Mouse (Mus musculus) stomach, embryonic 14.5 days (tissue): ENCODE measurements around the gene Nipsnap2. TPM values are rescaled to one million over a fixed set of nuclear protein-coding genes. Genes with fewer than 3 reads are reported as not detected.
"Not testable (repeated sequence)": the region's sequence is repeated elsewhere in the genome, so short reads cannot be mapped to it uniquely, and the experiment has no call there.

Experiments
- ATAC-seq: fragments of 200-750 bp; cut with Nextera tagmentation; 2 replicates; pipeline ENCODE4 v1.8.0; 2017; ENCODE audit warnings: low read depth, moderate TSS enrichment; ENCODE audit not compliant: insufficient number of reproducible peaks, insufficient read depth, low FRiP score
- H3K27ac ChIP-seq: fragments of 300-500 bp; sonication (generic); 2 replicates; pipeline ENCODE4 v1.5.1; 2014; ENCODE audit warnings: mild to moderate bottlenecking, low read length, moderate library complexity, mixed read lengths
- H3K27me3 ChIP-seq: fragments of 300-500 bp; sonication (generic); 2 replicates; pipeline ENCODE4 v1.6.1; 2014; ENCODE audit warnings: low read length, control low read depth, mixed read lengths; ENCODE audit not compliant: control insufficient read depth, insufficient read depth
- H3K36me3 ChIP-seq: fragments of 300-500 bp; sonication (generic); 2 replicates; pipeline ENCODE4 v1.6.1; 2014; ENCODE audit warnings: mild to moderate bottlenecking, control low read depth, low read length, moderate library complexity, mixed read lengths; ENCODE audit not compliant: control insufficient read depth, insufficient read depth
- H3K4me1 ChIP-seq: fragments of 300-500 bp; sonication (generic); 2 replicates; pipeline ENCODE4 v1.6.1; 2014; ENCODE audit warnings: low read length, control low read depth, mixed read lengths; ENCODE audit not compliant: control insufficient read depth, insufficient read depth
- H3K4me2 ChIP-seq: fragments of 300-500 bp; sonication (generic); replicated peaks from 2 replicates; pipeline ENCODE4 v1.6.1; 2014; ENCODE audit warnings: low read depth, low read length, control low read depth
- H3K4me3 ChIP-seq: fragments of 300-500 bp; sonication (generic); 2 replicates; pipeline ENCODE4 v1.5.1; 2014; ENCODE audit warnings: low read depth, low read length, control low read depth
- H3K9ac ChIP-seq: fragments of 300-500 bp; sonication (generic); replicated peaks from 2 replicates; pipeline ENCODE4 v1.6.1; 2014; ENCODE audit warnings: low read depth, mild to moderate bottlenecking, control low read depth, low read length, moderate library complexity, mixed read lengths
- H3K9me3 ChIP-seq: fragments of 300-500 bp; sonication (generic); 2 replicates; pipeline ENCODE4 v1.6.1; 2016; ENCODE audit warnings: low read depth, low read length, control low read depth; ENCODE audit not compliant: control insufficient read depth
- WGBS: fragments of 180-500 bp; shearing (Covaris S2); extraction: QIAGEN DNeasy Blood & Tissue Kit; methylation state at CpG from one replicate; pipeline ENCODE4 v1.1.7; 2014; 5-methylcytosine and 5-hydroxymethylcytosine counted together
- polyA plus RNA-seq: library from polyadenylated mRNA; unstranded; fragments of >200 nt; fragmentation: Nextera tagmentation; extraction: Ambion mirVana; gene quantifications from 2 replicates; pipeline ENCODE4 v1.2.1, GENCODE M21; 2014

The Nipsnap2 gene
- polyA plus RNA-seq, 1 experiment from 2014 or later, result 98.4 TPM

DNA sequence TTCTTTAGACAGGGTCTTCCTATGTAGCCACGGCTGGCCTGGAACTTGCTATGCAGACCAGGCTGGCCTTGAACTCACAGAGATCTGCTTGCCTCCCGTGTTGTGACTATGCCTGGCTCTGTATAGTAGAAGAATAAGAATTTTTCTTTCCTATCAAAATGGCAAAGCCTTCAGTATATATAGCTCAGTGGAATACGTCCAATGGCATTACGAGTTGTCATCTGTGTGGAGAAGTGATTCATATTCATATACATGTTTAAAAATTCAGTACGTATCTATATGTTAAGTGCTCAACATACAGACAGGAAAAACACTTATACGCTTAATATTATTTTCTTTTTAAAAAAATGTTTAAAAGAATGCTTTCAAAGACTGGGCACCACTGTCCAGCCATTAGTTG, 61.3 kb downstream of the Nipsnap2 start:
- peaks cover 24% of the 10 kb centered on the region for H3K36me3 ChIP-seq
- WGBS, result 69% methylated on average over 6 of the region's 6 CpGs
- H3K4me1 ChIP-seq, result peaks cover 6% of the 10 kb centered on the region
- H3K27me3 ChIP-seq, result no peaks in the 10 kb centered on the region
- H3K4me2 ChIP-seq, result peak overlapping the region; percentile 54
- H3K9ac ChIP-seq, result peak overlapping the region; percentile 60
- peak overlapping the region; percentile 98 for H3K27ac ChIP-seq
- H3K9me3 ChIP-seq, result no peaks in the 10 kb centered on the region
- peak overlapping the region; percentile 61 for H3K4me3 ChIP-seq
- no peak for ATAC-seq

DNA sequence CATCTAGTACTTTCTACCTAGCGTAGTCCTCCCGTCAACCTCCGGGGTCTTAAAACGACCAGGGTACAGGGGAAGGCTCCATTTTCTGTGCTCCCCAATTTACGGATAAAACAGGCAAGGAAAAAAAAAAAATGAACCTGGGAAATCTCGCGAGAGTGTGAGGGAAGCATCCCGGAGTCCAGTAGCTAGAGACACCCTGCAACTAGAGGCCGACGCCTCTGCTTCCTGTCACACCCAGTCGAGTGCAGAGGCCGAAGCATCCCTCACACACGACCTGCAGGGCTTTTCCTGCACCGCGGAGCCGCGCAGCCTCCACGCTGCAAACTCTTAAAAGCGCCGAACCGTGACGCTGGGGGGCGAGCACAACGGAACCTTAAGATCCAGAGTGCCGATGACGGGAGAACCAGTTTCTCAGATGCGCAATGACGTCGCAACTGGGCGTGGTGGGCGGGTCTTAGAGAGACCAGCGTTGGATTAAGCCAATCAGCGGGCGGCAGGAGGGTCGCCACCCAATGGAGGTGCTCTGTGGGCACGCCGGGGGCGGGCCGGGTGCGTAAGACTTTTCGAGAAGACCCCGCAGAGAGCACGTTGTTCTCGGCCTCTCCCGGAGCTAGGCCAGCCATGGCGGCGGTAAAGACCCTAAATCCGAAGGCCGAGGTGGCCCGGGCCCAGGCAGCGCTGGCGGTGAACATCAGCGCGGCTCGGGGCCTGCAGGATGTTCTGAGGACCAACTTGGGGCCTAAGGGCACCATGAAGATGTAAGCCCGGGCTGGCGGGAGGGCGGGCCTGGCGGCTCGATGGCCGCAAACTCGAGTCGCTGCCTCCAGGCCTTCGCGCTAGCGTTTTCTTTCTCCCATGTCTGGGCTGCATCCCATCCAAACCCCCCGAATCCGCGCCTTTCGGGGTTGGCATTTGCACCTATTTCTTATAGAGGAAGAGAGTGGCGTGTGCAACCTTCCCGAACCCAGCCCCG, 62.2 kb downstream of the Nipsnap2 start, which contains the start of gene Psph:
Gene Psph (minus strand): TSS at position 632 of the 973 bp plus-strand sequence.
- Histone ChIP-seq H3K4me1 (peaks cover 6% of the 10 kb centered on the region), H3K4me2 (peak within 1 kb of the TSS; percentile 63), H3K4me3 (peak within 1 kb of the TSS; percentile 61)

DNA sequence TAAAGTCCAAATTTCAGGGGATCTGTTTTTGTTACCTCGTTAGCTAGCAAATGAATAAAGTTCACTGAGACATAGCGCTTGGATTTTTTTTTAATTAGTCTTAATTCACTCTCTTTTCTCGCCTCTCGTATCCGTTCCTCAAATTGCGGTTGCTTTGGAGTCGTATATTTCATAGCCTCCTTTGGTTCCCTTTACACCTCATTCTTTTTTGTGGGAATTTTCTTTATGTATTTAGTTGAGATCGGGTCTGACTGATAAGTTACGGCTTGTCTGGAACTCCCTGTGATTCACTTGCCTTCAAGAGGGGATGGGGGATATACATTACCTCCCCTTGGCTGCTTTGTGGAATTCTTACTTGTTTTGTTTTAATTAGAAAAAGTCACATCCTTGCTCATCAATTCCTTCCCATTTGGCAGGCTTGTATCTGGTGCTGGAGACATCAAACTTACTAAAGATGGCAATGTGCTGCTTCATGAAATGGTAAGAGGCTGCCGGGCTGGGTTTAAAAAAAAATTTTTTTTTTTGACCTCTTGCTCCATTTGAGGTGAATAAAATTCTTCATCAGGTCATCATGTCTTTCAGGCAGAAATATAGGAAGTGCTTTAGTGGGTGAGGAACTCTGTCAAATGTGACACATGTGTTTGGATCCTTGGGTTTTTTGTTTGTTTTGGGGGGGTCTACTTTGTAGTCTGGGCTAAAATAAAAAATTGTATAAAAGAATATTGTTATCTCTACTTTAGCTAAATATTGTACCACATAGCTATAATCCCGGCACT, 63.1 kb downstream of the Nipsnap2 start:
- no peaks in the 10 kb centered on the region for H3K9me3 ChIP-seq
- H3K4me2 ChIP-seq, result peak overlapping the region; percentile 63
- ATAC-seq, result no peak
- 12% methylated on average over 11 of the region's 11 CpGs for WGBS
- peaks cover 6% of the 10 kb centered on the region for H3K4me1 ChIP-seq
- H3K36me3 ChIP-seq, result peaks cover 37% of the 10 kb centered on the region
- H3K9ac ChIP-seq, result peak overlapping the region; percentile 63
- no peak overlapping the region for H3K27ac ChIP-seq
- H3K4me3 ChIP-seq, result peak overlapping the region; percentile 61
- H3K27me3 ChIP-seq, result no peaks in the 10 kb centered on the region

More for the DNA sequence above, 62.2 kb downstream of the Nipsnap2 start, which contains the start of gene Psph:
- peak; percentile 99 for ATAC-seq
- Histone ChIP-seq H3K9ac (peak within 1 kb of the TSS; percentile 63), H3K9me3 (no peaks in the 10 kb centered on the region), H3K27ac (peak within 1 kb of the TSS; percentile 98), H3K36me3 (peaks cover 28% of the 10 kb centered on the region), H3K27me3 (no peaks in the 10 kb centered on the region)
- under 1% methylated on average over 67 of the region's 73 CpGs for WGBS

DNA sequence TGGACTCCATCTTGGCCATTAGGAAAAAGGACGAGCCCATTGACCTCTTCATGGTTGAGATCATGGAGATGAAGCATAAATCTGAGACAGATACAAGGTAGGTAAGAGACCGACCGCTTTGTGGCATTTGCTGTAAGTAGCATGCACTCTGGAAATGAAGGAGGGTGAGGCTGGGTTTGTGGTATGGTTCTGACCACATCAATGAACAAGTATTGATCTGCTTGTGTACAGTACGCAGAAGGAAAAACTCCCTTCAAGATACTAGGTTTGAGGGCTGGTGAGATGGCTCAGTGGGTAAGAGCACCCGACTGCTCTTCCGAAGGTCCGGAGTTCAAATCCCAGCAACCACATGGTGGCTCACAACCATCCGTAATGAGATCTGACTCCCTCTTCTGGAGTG, 65.7 kb downstream of the Nipsnap2 start:
- 97% methylated on average over 7 of the region's 8 CpGs for WGBS
- H3K27ac ChIP-seq, H3K9ac ChIP-seq, H3K4me3 ChIP-seq, H3K9me3 ChIP-seq, H3K4me1 ChIP-seq, H3K27me3 ChIP-seq, H3K4me2 ChIP-seq, ATAC-seq: not testable (repeated sequence)
- peaks cover 52% of the 10 kb centered on the region for H3K36me3 ChIP-seq

Other genes starting within 250 kb of the Nipsnap2 start
- gene Sfswap, start 223.8 kb upstream of the Nipsnap2 start, polyA plus RNA-seq, result 55.9 and 56.7 TPM in 2 replicates
- 2.3 and 3.4 TPM in 2 replicates for gene Mmp17, start 140.9 kb upstream of the Nipsnap2 start, polyA plus RNA-seq
- 4.7 and 5.8 TPM in 2 replicates for gene Zfp11, start 55.0 kb upstream of the Nipsnap2 start, polyA plus RNA-seq
- not detected in 2 replicates for gene Sept14, start 16.6 kb upstream of the Nipsnap2 start, polyA plus RNA-seq
- 194 and 206 TPM in 2 replicates for gene Mrps17, start 9.6 kb upstream of the Nipsnap2 start, polyA plus RNA-seq
- 36.4 and 37.0 TPM in 2 replicates for gene Psph, start 62.4 kb downstream of the Nipsnap2 start, polyA plus RNA-seq
- gene Sumf2, start 121.9 kb downstream of the Nipsnap2 start, polyA plus RNA-seq, result 45.3 and 51.4 TPM in 2 replicates
- gene Chchd2, start 162.4 kb downstream of the Nipsnap2 start, polyA plus RNA-seq, result 795 and 869 TPM in 2 replicates
- gene Zbed5, start 170.7 kb downstream of the Nipsnap2 start, polyA plus RNA-seq, result 5.7 and 6.1 TPM in 2 replicates
- gene Phkg1, start 173.5 kb downstream of the Nipsnap2 start, polyA plus RNA-seq, result not detected in 2 replicates
- gene Nupr1l, start 183.5 kb downstream of the Nipsnap2 start, polyA plus RNA-seq, result 2.2 and 3.1 TPM in 2 replicates
- gene Vkorc1l1, start 216.9 kb downstream of the Nipsnap2 start, polyA plus RNA-seq, result 16.2 and 19.1 TPM in 2 replicates